Mouse (Mus musculus): ENCODE measurements around the gene Csad.

DNA sequence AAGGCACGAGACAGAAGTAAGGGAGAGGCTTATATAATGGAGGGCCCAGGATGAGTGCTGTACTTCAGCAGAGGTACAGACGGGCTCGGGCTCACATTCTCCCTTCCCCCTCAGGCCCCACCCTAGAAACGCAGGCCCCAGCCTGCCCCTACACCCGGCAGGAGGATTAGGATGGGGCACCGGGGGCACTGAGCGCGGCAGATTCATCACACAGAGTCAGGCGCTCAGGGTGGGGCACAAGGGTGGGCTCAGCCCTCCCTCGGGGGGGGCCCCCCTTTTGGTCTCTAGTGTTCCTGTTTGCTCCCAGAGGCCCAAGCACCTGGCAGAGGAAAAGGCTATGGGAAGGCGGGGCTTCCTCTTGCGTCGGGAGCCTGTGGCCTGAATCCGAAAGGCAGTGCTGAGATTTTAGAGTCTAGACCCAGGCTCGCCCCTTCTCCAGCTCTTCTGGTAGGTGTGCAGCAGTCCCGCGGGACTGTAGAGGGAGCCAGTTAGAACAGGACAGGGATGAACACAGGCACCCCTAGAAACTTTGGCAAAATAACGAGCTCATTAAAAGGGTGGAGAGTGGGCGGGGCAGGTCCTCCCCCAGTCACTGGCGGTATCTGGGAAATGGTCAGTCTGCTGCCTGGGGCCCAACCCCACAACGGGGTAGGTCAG, 31.0 kb upstream of the Csad start:
- TF ChIP-seq CTCF (IDR thresholded peaks at IDR 0.05; ENCODE audit: low read depth, low read length) (no peak), POLR2A (IDR thresholded peaks at IDR 0.05; ENCODE audit: borderline replicate concordance, low read depth, low read length) (no peak)

Data from bone marrow macrophage, adult 2 months (primary cell).